In genomic region chr12:4188171-4189059, GRCm38 (mm10) we compare ENCODE assay signal across 8 mouse cellular contexts. TPM values are rescaled to one million over a fixed set of nuclear protein-coding genes. Genes with fewer than 3 reads are reported as not detected.
DNase-seq lines count a peak whose midpoint lies in the region; ATAC-seq and TF ChIP-seq lines count a peak whose summit lies in the region.

No protein-coding gene starts in this region.

- TF ChIP-seq EP300 in CH12.LX (IDR thresholded peaks at IDR 0.05; ENCODE audit: low read length): no peak

- no peak for TF ChIP-seq CTCF in CH12.LX (conservative IDR thresholded peaks at IDR 0.05 in 1 of 2, IDR thresholded peaks at IDR 0.05 in 1 of 2; ENCODE audit: low read depth in 2 of 2, low read length in 2 of 2)
- TF ChIP-seq CTCF in kidney, postnatal 0 days (IDR thresholded peaks at IDR 0.05; ENCODE audit: low read depth): no peak

- no peak for ATAC-seq in embryonic facial prominence, embryonic 13.5 days (ENCODE audit: insufficient number of reproducible peaks, insufficient read depth, low FRiP score, low TSS enrichment, low read depth)
- no peak for ATAC-seq in heart, embryonic 11.5 days (replicated peaks; ENCODE audit: insufficient number of reproducible peaks, low FRiP score, low TSS enrichment)
- 0 out of 2 replicates have a peak, but pooled peaks have one; percentile 54 for ATAC-seq in kidney, postnatal 0 days (replicated peaks; ENCODE audit: low FRiP score, low read depth)
- peak; percentile 76 for ATAC-seq in midbrain, embryonic 14.5 days (ENCODE audit: low FRiP score, low TSS enrichment)

- TF ChIP-seq RAD21 in CH12.LX (IDR thresholded peaks at IDR 0.05; ENCODE audit: low read depth, low read length): no peak

- H3K79me2 ChIP-seq in CH12.LX (replicated peaks; ENCODE audit: control insufficient read depth, extremely low read depth, insufficient read depth, poor library complexity, severe bottlenecking): no peaks in the 10 kb centered on the region

- no peaks in the 10 kb centered on the region for H3K9me3 ChIP-seq in CH12.LX (replicated peaks; ENCODE audit: low read length)
- no peaks in the 10 kb centered on the region for H3K9me3 ChIP-seq in embryonic facial prominence, embryonic 13.5 days
- no peaks in the 10 kb centered on the region for H3K9me3 ChIP-seq in heart, embryonic 11.5 days (replicated peaks; ENCODE audit: control insufficient read depth, low read length)
- no peaks in the 10 kb centered on the region for H3K9me3 ChIP-seq in kidney, postnatal 0 days (replicated peaks; ENCODE audit: low read length)
- no peaks in the 10 kb centered on the region for H3K9me3 ChIP-seq in midbrain, embryonic 14.5 days (ENCODE audit: control insufficient read depth, low read length)

- H3K4me3 ChIP-seq in CH12.LX (replicated peaks in 1 of 3; ENCODE audit: low read depth in 2 of 3, low read length in 2 of 3, poor library complexity in 1 of 3): peak overlapping the region in 1 of 3 experiments; percentile 7
- no peak overlapping the region for H3K4me3 ChIP-seq in embryonic facial prominence, embryonic 13.5 days
- H3K4me3 ChIP-seq in heart, embryonic 11.5 days (ENCODE audit: low read depth, low read length): no peak overlapping the region
- no peak overlapping the region for H3K4me3 ChIP-seq in kidney, postnatal 0 days (replicated peaks; ENCODE audit: low read depth, low read length)
- no peak overlapping the region for H3K4me3 ChIP-seq in midbrain, embryonic 14.5 days (replicated peaks; ENCODE audit: low read depth, low read length)

- no peaks in the 10 kb centered on the region for H3K36me3 ChIP-seq in CH12.LX (replicated peaks in 1 of 2; ENCODE audit: control insufficient read depth in 1 of 2, insufficient read depth in 1 of 2, low read length in 1 of 2)
- H3K36me3 ChIP-seq in embryonic facial prominence, embryonic 13.5 days: peaks cover 11% of the 10 kb centered on the region; the same call in 1 of the 2 replicates
- H3K36me3 ChIP-seq in heart, embryonic 11.5 days (ENCODE audit: control insufficient read depth, insufficient read depth, low read length): no peaks in the 10 kb centered on the region
- no peaks in the 10 kb centered on the region for H3K36me3 ChIP-seq in kidney, postnatal 0 days (ENCODE audit: insufficient read depth, low read length)
- no peaks in the 10 kb centered on the region for H3K36me3 ChIP-seq in midbrain, embryonic 14.5 days (ENCODE audit: control insufficient read depth, insufficient read depth, low read length)

- peaks cover 2 to 13% of the 10 kb centered on the region in 2 experiments; a peak in 3 of 4 replicates for H3K4me1 ChIP-seq in CH12.LX (ENCODE audit: control insufficient read depth in 1 of 2, insufficient read depth in 2 of 2)
- H3K4me1 ChIP-seq in embryonic facial prominence, embryonic 13.5 days: peaks cover 30% of the 10 kb centered on the region
- peaks cover 16% of the 10 kb centered on the region for H3K4me1 ChIP-seq in heart, embryonic 11.5 days (ENCODE audit: control insufficient read depth, insufficient read depth, low read length)
- H3K4me1 ChIP-seq in kidney, postnatal 0 days (replicated peaks; ENCODE audit: insufficient read depth, low read length): peaks cover 14% of the 10 kb centered on the region
- H3K4me1 ChIP-seq in midbrain, embryonic 14.5 days (ENCODE audit: control insufficient read depth, insufficient read depth, low read length): 0 out of 2 replicates have a peak, but pooled peaks cover 6% of the 10 kb centered on the region

- dilution Hi-C loops in CH12.LX (cut with MboI; ENCODE audit: extremely low pct_ligation_motif_present, extremely low pct_unique_long_range_greater_than_20kb, low sequenced_read_pairs): no loop called here

- TF ChIP-seq POLR2A in CH12.LX (IDR thresholded peaks at IDR 0.05; ENCODE audit: low read depth, low read length): no peak

- peak; percentile 37 for DNase-seq in CH12.LX (ENCODE audit: extremely low read depth)
- peak; percentile 85 for DNase-seq in adrenal gland, postnatal 10 days
- peak; percentile 83 for DNase-seq in kidney, postnatal 0 days (ENCODE audit: low spot score)
- peak; percentile 85 for DNase-seq in midbrain, embryonic 14.5 days
- no peak for DNase-seq in natural killer cell, adult 2 months (ENCODE audit: low spot score in 2 of 2)
- DNase-seq in layer of hippocampus, adult 9-11 months: no peak

- no peak overlapping the region for H3K27ac ChIP-seq in CH12.LX (ENCODE audit: insufficient read depth, low read depth)
- H3K27ac ChIP-seq in embryonic facial prominence, embryonic 13.5 days: peak overlapping the region; percentile 75
- H3K27ac ChIP-seq in heart, embryonic 11.5 days (ENCODE audit: low read depth, low read length): peak overlapping the region; percentile 46; the same call in 1 of the 2 replicates
- peak overlapping the region; percentile 55; the same call in 1 of the 2 replicates for H3K27ac ChIP-seq in kidney, postnatal 0 days
- H3K27ac ChIP-seq in midbrain, embryonic 14.5 days (replicated peaks; ENCODE audit: low read depth, low read length): peak overlapping the region; percentile 49; the same call in 1 of the 2 replicates

- H3K4me2 ChIP-seq in CH12.LX (ENCODE audit: insufficient read depth, low read depth, poor library complexity, severe bottlenecking): no peak overlapping the region
- no peak overlapping the region for H3K4me2 ChIP-seq in embryonic facial prominence, embryonic 13.5 days
- no peak overlapping the region for H3K4me2 ChIP-seq in heart, embryonic 11.5 days
- H3K4me2 ChIP-seq in kidney, postnatal 0 days (ENCODE audit: low read length): no peak overlapping the region
- no peak overlapping the region for H3K4me2 ChIP-seq in midbrain, embryonic 14.5 days (ENCODE audit: low read length)

- H3K27me3 ChIP-seq in CH12.LX (replicated peaks): no peaks in the 10 kb centered on the region
- H3K27me3 ChIP-seq in embryonic facial prominence, embryonic 13.5 days: no peaks in the 10 kb centered on the region
- no peaks in the 10 kb centered on the region for H3K27me3 ChIP-seq in heart, embryonic 11.5 days (ENCODE audit: control insufficient read depth, insufficient read depth, low read length)
- H3K27me3 ChIP-seq in kidney, postnatal 0 days (ENCODE audit: insufficient read depth, low read length): no peaks in the 10 kb centered on the region
- no peaks in the 10 kb centered on the region for H3K27me3 ChIP-seq in midbrain, embryonic 14.5 days (ENCODE audit: control insufficient read depth, insufficient read depth, low read length)

- in situ Hi-C loops in CH12.LX (cut with MboI; ENCODE audit: low pct_ligation_motif_present, low pct_unique_long_range_greater_than_20kb, low sequenced_read_pairs): no loop called here

- no peak overlapping the region for H3K9ac ChIP-seq in CH12.LX (ENCODE audit: insufficient read depth, low read depth)
- H3K9ac ChIP-seq in embryonic facial prominence, embryonic 13.5 days: no peak overlapping the region
- H3K9ac ChIP-seq in heart, embryonic 11.5 days (ENCODE audit: low read depth, low read length): no peak overlapping the region
- no peak overlapping the region for H3K9ac ChIP-seq in kidney, postnatal 0 days (ENCODE audit: low read depth, low read length)
- no peak overlapping the region for H3K9ac ChIP-seq in midbrain, embryonic 14.5 days (replicated peaks; ENCODE audit: low read length)

- WGBS in embryonic facial prominence, embryonic 13.5 days: 27% methylated on average over 14 of the region's 14 CpGs
- 38% methylated on average over 14 of the region's 14 CpGs for WGBS in heart, embryonic 11.5 days (ENCODE audit: insufficient replicate concordance)
- 39% methylated on average over 13 of the region's 14 CpGs for WGBS in kidney, postnatal 0 days
- WGBS in midbrain, embryonic 14.5 days: 37% methylated on average over 14 of the region's 14 CpGs

TF ChIP-seq in CH12.LX, 34 proteins besides CTCF, POLR2A, EP300 and RAD21:
- TF ChIP-seq SMC3 (IDR thresholded peaks at IDR 0.05; ENCODE audit: low read depth, low read length) (no peak), MAFK (IDR thresholded peaks at IDR 0.05; ENCODE audit: insufficient replicate concordance, low read length) (no peak), CHD2 (IDR thresholded peaks at IDR 0.05; ENCODE audit: low read length) (0 out of 2 replicates have a peak, but pooled peaks have one; percentile 11)

RNA-seq across cellular contexts. Expression of gene Ptrhd1, which starts 45.4 kb away (rescaled TPM):
- total RNA-seq in CH12.LX (2012; rRNA removed) (3.6 and 4.7 TPM in 2 replicates), CH12.LX (2014; rRNA removed) (7.3 and 9.3 TPM in 2 replicates)
- 6.7 and 6.8 TPM in 2 replicates for polyA plus RNA-seq in CH12.LX (2012; ENCODE audit: insufficient read length, low read depth)
- 1 to 10 TPM; 6.4 to 7.0 TPM for total RNA-seq in adrenal gland, postnatal 10 days (2021)
- 5.0 and 5.5 TPM in 2 replicates for polyA plus RNA-seq in embryonic facial prominence, embryonic 13.5 days (2015; fragmentation: Nextera tagmentation; extraction: Ambion mirVana)
- 7.2 and 7.3 TPM in 2 replicates for polyA plus RNA-seq in heart, embryonic 11.5 days (2014; fragmentation: Nextera tagmentation; extraction: Ambion mirVana)
- 7.4 and 8.1 TPM in 2 replicates for polyA plus RNA-seq in kidney, postnatal 0 days (2015; fragmentation: Nextera tagmentation; extraction: Ambion mirVana)
- 6.1 and 6.2 TPM in 2 replicates for polyA plus RNA-seq in midbrain, embryonic 14.5 days (2014; fragmentation: Nextera tagmentation; extraction: Ambion mirVana)

RNA-seq across cellular contexts. Expression of gene Cenpo, which starts 45.7 kb away (rescaled TPM):
- total RNA-seq in CH12.LX (2012; rRNA removed) (25.3 and 25.4 TPM in 2 replicates), CH12.LX (2014; rRNA removed) (32.1 and 32.7 TPM in 2 replicates)
- 19.3 and 24.4 TPM in 2 replicates for polyA plus RNA-seq in CH12.LX (2012; ENCODE audit: insufficient read length, low read depth)
- total RNA-seq in adrenal gland, postnatal 10 days (2021): 10 to 100 TPM in 1 of 2 experiments, 1 to 10 TPM in 1; 9.0 to 10.8 TPM
- polyA plus RNA-seq in embryonic facial prominence, embryonic 13.5 days (2015; fragmentation: Nextera tagmentation; extraction: Ambion mirVana): 15.4 and 17.1 TPM in 2 replicates
- polyA plus RNA-seq in heart, embryonic 11.5 days (2014; fragmentation: Nextera tagmentation; extraction: Ambion mirVana): 9.0 and 9.2 TPM in 2 replicates
- 7.9 and 8.8 TPM in 2 replicates for polyA plus RNA-seq in kidney, postnatal 0 days (2015; fragmentation: Nextera tagmentation; extraction: Ambion mirVana)
- polyA plus RNA-seq in midbrain, embryonic 14.5 days (2014; fragmentation: Nextera tagmentation; extraction: Ambion mirVana): 7.2 and 9.3 TPM in 2 replicates

RNA-seq across cellular contexts. Expression of gene Adcy3, which starts 55.5 kb away (rescaled TPM):
- total RNA-seq in CH12.LX (2012; rRNA removed) (0.04 and 0.13 TPM in 2 replicates), CH12.LX (2014; rRNA removed) (0.13 and 0.18 TPM in 2 replicates)
- 0.34 and 0.44 TPM in 2 replicates for polyA plus RNA-seq in CH12.LX (2012; ENCODE audit: insufficient read length, low read depth)
- 10 to 100 TPM; 28.1 to 37.2 TPM for total RNA-seq in adrenal gland, postnatal 10 days (2021)
- 12.4 and 12.6 TPM in 2 replicates for polyA plus RNA-seq in embryonic facial prominence, embryonic 13.5 days (2015; fragmentation: Nextera tagmentation; extraction: Ambion mirVana)
- polyA plus RNA-seq in heart, embryonic 11.5 days (2014; fragmentation: Nextera tagmentation; extraction: Ambion mirVana): 3.8 TPM in 2 replicates
- 5.7 and 6.2 TPM in 2 replicates for polyA plus RNA-seq in kidney, postnatal 0 days (2015; fragmentation: Nextera tagmentation; extraction: Ambion mirVana)
- polyA plus RNA-seq in midbrain, embryonic 14.5 days (2014; fragmentation: Nextera tagmentation; extraction: Ambion mirVana): 9.2 and 9.6 TPM in 2 replicates

Comparison
In these comparisons a context has a peak if more than half of its experiments do, and no peak if none do; other contexts are left out.
1. DNase-seq: peak in CH12.LX (single experiment), adrenal gland, postnatal 10 days (single experiment), kidney, postnatal 0 days (single experiment) and midbrain, embryonic 14.5 days (single experiment); none in natural killer cell, adult 2 months (0 of 2) and layer of hippocampus, adult 9-11 months (single experiment).
2. ATAC-seq: peak in kidney, postnatal 0 days (single experiment) and midbrain, embryonic 14.5 days (single experiment); none in embryonic facial prominence, embryonic 13.5 days (single experiment) and heart, embryonic 11.5 days (single experiment).